Mouse (Mus musculus) bone marrow, adult 2 months (tissue): ENCODE data around the gene Itga6. TPM values are rescaled to one million over a fixed set of nuclear protein-coding genes. Genes with fewer than 3 reads are reported as not detected.

Experiments used
- H3K27ac ChIP-seq: fragments of 200-500 bp; 2 replicates; pipeline ENCODE4 v1.5.1; 2012; ENCODE audit warnings: low read depth, mild to moderate bottlenecking, control low read depth, inconsistent platforms, low read length; ENCODE audit not compliant: control insufficient read depth, poor library complexity, insufficient read depth
- H3K4me1 ChIP-seq: fragments of 200-500 bp; 2 replicates; pipeline ENCODE4 v1.6.1; 2011; ENCODE audit warnings: low read length; ENCODE audit not compliant: control insufficient read depth, insufficient read depth
- H3K4me3 ChIP-seq: fragments of 200-500 bp; replicated peaks from 2 replicates; pipeline ENCODE3; 2011; ENCODE audit warnings: mild to moderate bottlenecking, low read depth, low read length, control low read depth; ENCODE audit not compliant: control insufficient read depth
- CTCF ChIP-seq: fragments of 200-500 bp; IDR thresholded peaks from 2 replicates; pipeline ENCODE4 v1.5.1; 2011; ENCODE audit warnings: low read length, control low read depth; ENCODE audit not compliant: control insufficient read depth, insufficient read depth
- POLR2A ChIP-seq: fragments of 200-500 bp; IDR thresholded peaks from 2 replicates; pipeline ENCODE4 v1.6.1; 2011; ENCODE audit warnings: low read depth, mild to moderate bottlenecking, control low read depth, low read length, borderline replicate concordance; ENCODE audit not compliant: control insufficient read depth
- WGBS: fragments of 180-500 bp; shearing (Covaris S2); methylation state at CpG from one replicate; pipeline ENCODE4 v1.1.7; 2018; 5-methylcytosine and 5-hydroxymethylcytosine counted together
- polyA plus RNA-seq: library from polyadenylated mRNA; stranded (reverse); fragments of >200 nt; gene quantifications from 2 replicates; pipeline ENCODE4 v1.2.4, GENCODE M21; 2011; ENCODE audit warnings: low replicate concordance; ENCODE audit not compliant: missing spikeins, insufficient read depth, insufficient read length

Gene Itga6
- polyA plus RNA-seq, 1 experiment, result 38.3 TPM

GRCm38 (mm10) chr2:71791203-71791602, 45.8 kb downstream of the Itga6 start:
- H3K27ac ChIP-seq, result no peak overlapping the region
- TF ChIP-seq CTCF (no peak), POLR2A (no peak)
- WGBS, result 82% methylated on average over 2 of the region's 2 CpGs
- no peak overlapping the region for H3K4me3 ChIP-seq
- peaks cover 3% of the 10 kb centered on the region; the same call in 1 of the 2 replicates for H3K4me1 ChIP-seq

GRCm38 (mm10) chr2:71794139-71794538, 48.7 kb downstream of the Itga6 start:
- peaks cover 1% of the 10 kb centered on the region; the same call in 1 of the 2 replicates for H3K4me1 ChIP-seq
- 74% methylated on average over 6 of the region's 6 CpGs for WGBS

GRCm38 (mm10) chr2:71796787-71797186, 51.4 kb downstream of the Itga6 start:
- no peak for TF ChIP-seq POLR2A
- TF ChIP-seq CTCF, result no peak
- H3K27ac ChIP-seq, result no peak overlapping the region
- peaks cover 1% of the 10 kb centered on the region; the same call in 1 of the 2 replicates for H3K4me1 ChIP-seq
- WGBS, result 75% methylated on average over 6 of the region's 6 CpGs
- H3K4me3 ChIP-seq, result no peak overlapping the region

More at GRCm38 (mm10) chr2:71794139-71794538, 48.7 kb downstream of the Itga6 start:
- H3K27ac ChIP-seq, result no peak overlapping the region
- no peak overlapping the region for H3K4me3 ChIP-seq
- TF ChIP-seq POLR2A (no peak), CTCF (no peak)

- no peak overlapping the region for H3K4me3 ChIP-seq
- no peaks in the 10 kb centered on the region for H3K4me1 ChIP-seq
- no peak overlapping the region for H3K27ac ChIP-seq
- WGBS, result 30% methylated on average over 6 of the region's 6 CpGs
- no peak for TF ChIP-seq POLR2A
- no peak for TF ChIP-seq CTCF
Measured at GRCm38 (mm10) chr2:71800798-71801197, 55.4 kb downstream of the Itga6 start.

GRCm38 (mm10) chr2:71801691-71802090, 56.3 kb downstream of the Itga6 start:
- H3K4me3 ChIP-seq, result no peak overlapping the region
- TF ChIP-seq POLR2A (no peak), CTCF (no peak)
- H3K4me1 ChIP-seq, result no peaks in the 10 kb centered on the region
- no peak overlapping the region for H3K27ac ChIP-seq
- WGBS, result 80% methylated on average over 7 of the region's 7 CpGs

- no peak for TF ChIP-seq POLR2A
- TF ChIP-seq CTCF, result no peak
- no peaks in the 10 kb centered on the region for H3K4me1 ChIP-seq
- no peak overlapping the region for H3K4me3 ChIP-seq
- WGBS, result 85% methylated on average over 4 of the region's 4 CpGs
- H3K27ac ChIP-seq, result no peak overlapping the region
Measured at GRCm38 (mm10) chr2:71802131-71802530, 56.7 kb downstream of the Itga6 start.

- Histone ChIP-seq H3K4me3 (no peak overlapping the region), H3K27ac (no peak overlapping the region), H3K4me1 (no peaks in the 10 kb centered on the region; the same call in 1 of the 2 replicates)
- TF ChIP-seq CTCF, result no peak
- TF ChIP-seq POLR2A, result no peak
- WGBS, result 83% methylated on average over 7 of the region's 7 CpGs
Measured at GRCm38 (mm10) chr2:71805120-71805519, 59.7 kb downstream of the Itga6 start.

- Histone ChIP-seq H3K4me3 (no peak overlapping the region), H3K4me1 (no peaks in the 10 kb centered on the region; the same call in 1 of the 2 replicates), H3K27ac (no peak overlapping the region)
- no peak for TF ChIP-seq CTCF
- 78% methylated on average over 11 of the region's 11 CpGs for WGBS
Measured at GRCm38 (mm10) chr2:71805611-71806567, 60.5 kb downstream of the Itga6 start.

GRCm38 (mm10) chr2:71809289-71809860, 64.0 kb downstream of the Itga6 start:
- Histone ChIP-seq H3K27ac (no peak overlapping the region), H3K4me1 (peaks cover 10% of the 10 kb centered on the region), H3K4me3 (no peak overlapping the region)
- 65% methylated on average over 10 of the region's 10 CpGs for WGBS
- no peak for TF ChIP-seq CTCF
- no peak for TF ChIP-seq POLR2A
